Mouse (Mus musculus) retina, postnatal 1 day (tissue): ENCODE results near the gene Rabep2.
"Not testable (repeated sequence)": the region's sequence is repeated elsewhere in the genome, so short reads cannot be mapped to it uniquely, and the experiment has no call there.

Source experiments
- DNase-seq: peaks from one replicate; pipeline ENCODE4 v3.0.0-alpha.2; 2012

Rabep2 gene

GRCm38 (mm10) chr7:126428631-126429502 lies at the start of gene Rabep2:
TSS of gene Rabep2 (plus strand) at chr7:126428759.
- peak; percentile 95 for DNase-seq

- no peak for DNase-seq
Observed at GRCm38 (mm10) chr7:126383565-126383964, 45.0 kb upstream of the Rabep2 start.

- DNase-seq = no peak
Observed at GRCm38 (mm10) chr7:126388185-126388584, 40.4 kb upstream of the Rabep2 start.

- not testable (repeated sequence) for DNase-seq
Observed at GRCm38 (mm10) chr7:126392086-126392884, 36.3 kb upstream of the Rabep2 start.

GRCm38 (mm10) chr7:126396298-126397119 lies 32.0 kb upstream of the Rabep2 start, which contains the start of gene Nfatc2ip:
TSS of gene Nfatc2ip (minus strand) at chr7:126396737.
- peak; percentile 99 for DNase-seq

- no peak for DNase-seq
Observed at GRCm38 (mm10) chr7:126397221-126397620, 31.3 kb upstream of the Rabep2 start.

GRCm38 (mm10) chr7:126397822-126398221 lies 30.7 kb upstream of the Rabep2 start:
- no peak for DNase-seq

- DNase-seq = peak; percentile 87
Observed at GRCm38 (mm10) chr7:126399548-126399947, 29.0 kb upstream of the Rabep2 start.

- DNase-seq = not testable (repeated sequence)
Observed at GRCm38 (mm10) chr7:126402518-126402917, 26.0 kb upstream of the Rabep2 start.

GRCm38 (mm10) chr7:126408686-126409085 lies 19.9 kb upstream of the Rabep2 start:
- DNase-seq = no peak

GRCm38 (mm10) chr7:126411061-126411460 lies 17.5 kb upstream of the Rabep2 start:
- no peak for DNase-seq

GRCm38 (mm10) chr7:126414725-126415124 lies 13.8 kb upstream of the Rabep2 start, which contains the start of gene Cd19:
TSS of gene Cd19 (minus strand) at chr7:126414889.
- no peak for DNase-seq

GRCm38 (mm10) chr7:126416615-126417014 lies 11.9 kb upstream of the Rabep2 start:
- DNase-seq = no peak

- DNase-seq = peak; percentile 24
Observed at GRCm38 (mm10) chr7:126417045-126417444, 11.5 kb upstream of the Rabep2 start.

- no peak for DNase-seq
Observed at GRCm38 (mm10) chr7:126417606-126418005, 11.0 kb upstream of the Rabep2 start.

GRCm38 (mm10) chr7:126418496-126418895 lies 10.1 kb upstream of the Rabep2 start:
- DNase-seq = no peak

- no peak for DNase-seq
Observed at GRCm38 (mm10) chr7:126421756-126422155, 6.8 kb upstream of the Rabep2 start.

GRCm38 (mm10) chr7:126424161-126424560 lies 4.4 kb upstream of the Rabep2 start:
- no peak for DNase-seq

GRCm38 (mm10) chr7:126427323-126427860 lies 1.2 kb upstream of the Rabep2 start:
- DNase-seq = peak; percentile 59

GRCm38 (mm10) chr7:126428154-126428553 lies 405 bp upstream of the Rabep2 start:
- no peak for DNase-seq

- no peak for DNase-seq
Observed at GRCm38 (mm10) chr7:126429503-126429898, 942 bp downstream of the Rabep2 start.

- no peak for DNase-seq
Observed at GRCm38 (mm10) chr7:126430167-126430566, 1.6 kb downstream of the Rabep2 start.
